In the genomic region with DNA sequence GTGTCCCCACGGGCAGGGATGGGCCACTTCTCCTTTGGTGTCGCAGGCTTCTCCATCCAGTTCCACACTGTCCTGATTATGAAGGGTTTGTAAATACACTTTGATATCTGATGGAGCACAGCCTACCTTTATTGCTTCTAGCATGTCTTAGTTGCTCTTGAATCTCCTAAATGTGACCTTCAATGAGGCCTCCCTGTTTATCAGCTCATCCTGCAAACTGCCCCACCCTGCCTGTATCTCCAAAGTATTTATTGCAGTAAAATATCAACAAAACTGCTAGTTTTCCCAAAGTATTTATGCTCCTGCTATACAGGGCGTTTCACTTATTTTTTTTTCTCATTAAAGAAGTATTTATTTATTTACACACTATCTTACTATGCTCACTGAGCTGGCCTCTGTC, we compare ENCODE assay signal across 23 mouse cellular contexts. TPM values are rescaled to one million over a fixed set of nuclear protein-coding genes. Genes with fewer than 3 reads are reported as not detected.
DNase-seq lines count a peak whose midpoint lies in the region; ATAC-seq and TF ChIP-seq lines count a peak whose summit lies in the region.
"Had no signal": no experiment of that assay in that cellular context is flagged by ENCODE, and none has a peak within 500 bp of the region (broad histone marks: within the 10 kb centered on the region; RNA-seq: fewer than 3 reads in every experiment).

No protein-coding gene starts in this region.

- H3K9ac ChIP-seq in liver, embryonic 12.5 days: no peak overlapping the region
- H3K9ac ChIP-seq in liver, embryonic 14.5 days (replicated peaks): no peak overlapping the region
- no peak overlapping the region for H3K9ac ChIP-seq in liver, embryonic 16.5 days (ENCODE audit: low read depth, low read length)
- H3K9ac ChIP-seq in kidney, embryonic 15.5 days: no peak overlapping the region
- H3K9ac ChIP-seq: embryonic facial prominence, embryonic 13.5 days; embryonic facial prominence, embryonic 15.5 days; forebrain, embryonic 13.5 days; forebrain, embryonic 15.5 days had no signal

- no peaks in the 10 kb centered on the region for H3K9me3 ChIP-seq in liver, embryonic 12.5 days (replicated peaks)
- H3K9me3 ChIP-seq in liver, embryonic 14.5 days (ENCODE audit: control insufficient read depth, low read length): no peaks in the 10 kb centered on the region
- no peaks in the 10 kb centered on the region for H3K9me3 ChIP-seq in liver, embryonic 16.5 days (replicated peaks; ENCODE audit: control insufficient read depth, low read length)
- no peaks in the 10 kb centered on the region for H3K9me3 ChIP-seq in kidney, embryonic 15.5 days (replicated peaks)
- H3K9me3 ChIP-seq: embryonic facial prominence, embryonic 13.5 days; embryonic facial prominence, embryonic 15.5 days; forebrain, embryonic 10.5 days; forebrain, embryonic 13.5 days; forebrain, embryonic 15.5 days had no signal

- peak; percentile 24; the same call in 1 of the 2 replicates for ATAC-seq in liver, embryonic 12.5 days
- ATAC-seq in liver, embryonic 14.5 days (ENCODE audit: insufficient read depth): peak; percentile 15; the same call in 1 of the 2 replicates
- 0 out of 2 replicates have a peak, but pooled peaks have one; percentile 9 for ATAC-seq in liver, embryonic 16.5 days (ENCODE audit: low read depth)
- no peak for ATAC-seq in kidney, embryonic 15.5 days (replicated peaks; ENCODE audit: low FRiP score)
- no peak for ATAC-seq in megakaryocyte-erythroid progenitor cell, adult 5-6 weeks (replicated peaks; ENCODE audit: low FRiP score, low TSS enrichment, poor library complexity, severe bottlenecking)
- ATAC-seq: forebrain, embryonic 13.5 days; forebrain, embryonic 15.5 days had no signal

- no peak for DNase-seq in liver
- no peak for DNase-seq in liver, embryonic 14.5 days (ENCODE audit: low read depth in 3 of 3, low spot score in 3 of 3)
- DNase-seq: adrenal gland, adult 2 months; adrenal gland, postnatal 10 days; adrenal gland, postnatal 25 days; cerebellum, adult 11 months; cerebellum, adult 18-20 months; cerebellum, adult 8-10 months; cerebellum, adult 9-11 months; cerebellum, postnatal 14 days; cerebellum, postnatal 36 days; embryo, embryonic 11 days had no signal

- 54% methylated on average over 3 of the region's 3 CpGs for WGBS in liver, embryonic 12.5 days (ENCODE audit: insufficient replicate concordance)
- WGBS in liver, embryonic 14.5 days (ENCODE audit: insufficient replicate concordance): 48% methylated on average over 3 of the region's 3 CpGs
- whole genome bisulfite sequencing in liver, embryonic 16.5 days (ENCODE audit: insufficient replicate concordance): 49% methylated on average over 3 of the region's 3 CpGs
- 79% methylated on average over 3 of the region's 3 CpGs for WGBS in kidney, embryonic 15.5 days

- no peak for TF ChIP-seq EP300 in liver, embryonic 14.5 days (IDR thresholded peaks at IDR 0.05; ENCODE audit: low read depth)

- no peak overlapping the region for H3K27ac ChIP-seq in liver, embryonic 12.5 days
- H3K27ac ChIP-seq in liver, embryonic 14.5 days: no peak overlapping the region
- H3K27ac ChIP-seq in liver, embryonic 16.5 days (ENCODE audit: low read length): no peak overlapping the region
- H3K27ac ChIP-seq in kidney, embryonic 15.5 days: no peak overlapping the region
- H3K27ac ChIP-seq: embryonic facial prominence, embryonic 13.5 days; embryonic facial prominence, embryonic 15.5 days; forebrain, embryonic 10.5 days; forebrain, embryonic 13.5 days; forebrain, embryonic 15.5 days had no signal

- H3K36me3 ChIP-seq in liver, embryonic 12.5 days: no peaks in the 10 kb centered on the region
- H3K36me3 ChIP-seq in liver, embryonic 14.5 days (replicated peaks; ENCODE audit: control insufficient read depth, insufficient read depth, low read depth): no peaks in the 10 kb centered on the region
- H3K36me3 ChIP-seq in liver, embryonic 16.5 days (ENCODE audit: control insufficient read depth, insufficient read depth): no peaks in the 10 kb centered on the region
- H3K36me3 ChIP-seq in kidney, embryonic 15.5 days: no peaks in the 10 kb centered on the region
- H3K36me3 ChIP-seq: embryonic facial prominence, embryonic 13.5 days; embryonic facial prominence, embryonic 15.5 days; forebrain, embryonic 10.5 days; forebrain, embryonic 15.5 days had no signal

- peaks cover 24% of the 10 kb centered on the region for H3K4me1 ChIP-seq in liver, embryonic 12.5 days
- H3K4me1 ChIP-seq in liver, embryonic 14.5 days (replicated peaks; ENCODE audit: control insufficient read depth in 2 of 2, insufficient read depth in 2 of 2, low read length in 1 of 2): peaks cover 9 to 14% of the 10 kb centered on the region in 2 experiments
- H3K4me1 ChIP-seq in liver, embryonic 16.5 days (ENCODE audit: control insufficient read depth, low read depth, low read length): peaks cover 9% of the 10 kb centered on the region
- H3K4me1 ChIP-seq in kidney, embryonic 15.5 days: no peaks in the 10 kb centered on the region
- H3K4me1 ChIP-seq: embryonic facial prominence, embryonic 15.5 days; forebrain, embryonic 10.5 days had no signal

- no peak overlapping the region for H3K4me3 ChIP-seq in liver, embryonic 12.5 days
- H3K4me3 ChIP-seq in liver, embryonic 14.5 days (ENCODE audit: insufficient read depth in 1 of 2, low read depth in 2 of 2, low read length in 2 of 2): no peak overlapping the region
- no peak overlapping the region for H3K4me3 ChIP-seq in liver, embryonic 16.5 days (ENCODE audit: low read depth, low read length)
- H3K4me3 ChIP-seq in kidney, embryonic 15.5 days (replicated peaks): no peak overlapping the region
- H3K4me3 ChIP-seq: embryonic facial prominence, embryonic 13.5 days; embryonic facial prominence, embryonic 15.5 days; erythroblast, embryonic 14.5 days; forebrain, embryonic 10.5 days; forebrain, embryonic 13.5 days; forebrain, embryonic 15.5 days had no signal

- H3K27me3 ChIP-seq in liver, embryonic 12.5 days (replicated peaks): peaks cover 24% of the 10 kb centered on the region
- H3K27me3 ChIP-seq in liver, embryonic 14.5 days (ENCODE audit: control insufficient read depth, insufficient read depth, low read length): no peaks in the 10 kb centered on the region
- no peaks in the 10 kb centered on the region for H3K27me3 ChIP-seq in liver, embryonic 16.5 days (ENCODE audit: control insufficient read depth, insufficient read depth, low read depth, low read length)
- H3K27me3 ChIP-seq in kidney, embryonic 15.5 days: 0 out of 2 replicates have a peak, but pooled peaks cover 4% of the 10 kb centered on the region
- H3K27me3 ChIP-seq: embryonic facial prominence, embryonic 13.5 days; embryonic facial prominence, embryonic 15.5 days; forebrain, embryonic 13.5 days; forebrain, embryonic 15.5 days had no signal

- no peak for TF ChIP-seq CTCF in liver, embryonic 14.5 days (IDR thresholded peaks at IDR 0.05; ENCODE audit: low read depth)

- H3K4me2 ChIP-seq in liver, embryonic 12.5 days: peak overlapping the region; percentile 24
- H3K4me2 ChIP-seq in liver, embryonic 14.5 days (ENCODE audit: low read depth): peak overlapping the region; percentile 29
- no peak overlapping the region for H3K4me2 ChIP-seq in liver, embryonic 16.5 days (ENCODE audit: low read depth, low read length)
- no peak overlapping the region for H3K4me2 ChIP-seq in kidney, embryonic 15.5 days
- H3K4me2 ChIP-seq: embryonic facial prominence, embryonic 13.5 days; embryonic facial prominence, embryonic 15.5 days; forebrain, embryonic 13.5 days; forebrain, embryonic 15.5 days had no signal

RNA-seq across cellular contexts. Expression of a gene that starts 10.4 kb away (rescaled TPM):
- polyA plus RNA-seq in liver, embryonic 12.5 days (2016; fragmentation: Nextera tagmentation; extraction: Ambion mirVana): 77.1 and 78.4 TPM in 2 replicates
- polyA plus RNA-seq in liver, embryonic 14.5 days (2012; rRNA removed): 17.7 and 22.7 TPM in 2 replicates
- 72.6 and 80.2 TPM in 2 replicates for polyA plus RNA-seq in liver, embryonic 14.5 days (2014; fragmentation: Nextera tagmentation; extraction: Ambion mirVana)
- polyA plus RNA-seq in liver, embryonic 16.5 days (2015; fragmentation: Nextera tagmentation; extraction: Ambion mirVana): 90.6 and 92.1 TPM in 2 replicates
- polyA plus RNA-seq in kidney, embryonic 15.5 days (2015; fragmentation: Nextera tagmentation; extraction: Ambion mirVana): 174 and 196 TPM in 2 replicates
- 22.9 and 26.7 TPM in 2 replicates for total RNA-seq in megakaryocyte-erythroid progenitor cell, adult 5-6 weeks (2014; fragmentation: Nextera tagmentation)
- 42.8 and 51.0 TPM in 2 replicates for total RNA-seq in megakaryocyte-erythroid progenitor cell, adult 5-6 weeks (2017)

RNA-seq across cellular contexts. Expression of a gene that starts 59.4 kb away (rescaled TPM):
- polyA plus RNA-seq in liver, embryonic 12.5 days (2016; fragmentation: Nextera tagmentation; extraction: Ambion mirVana): 0.07 TPM in 1 of 2 replicates, not detected in the other
- polyA plus RNA-seq in liver, embryonic 14.5 days (2012; rRNA removed): 0.02 TPM in 2 replicates
- 0.04 TPM in 1 of 2 replicates, not detected in the other for polyA plus RNA-seq in liver, embryonic 14.5 days (2014; fragmentation: Nextera tagmentation; extraction: Ambion mirVana)
- 0.08 and 0.19 TPM in 2 replicates for polyA plus RNA-seq in liver, embryonic 16.5 days (2015; fragmentation: Nextera tagmentation; extraction: Ambion mirVana)
- 1.1 TPM in 2 replicates for polyA plus RNA-seq in kidney, embryonic 15.5 days (2015; fragmentation: Nextera tagmentation; extraction: Ambion mirVana)
- total RNA-seq in megakaryocyte-erythroid progenitor cell, adult 5-6 weeks (2014; fragmentation: Nextera tagmentation): not detected in 2 replicates
- total RNA-seq in megakaryocyte-erythroid progenitor cell, adult 5-6 weeks (2017): not detected in 2 replicates
- total RNA-seq: common myeloid progenitor, adult 5-6 weeks had no signal
- polyA plus RNA-seq: erythroblast, embryonic 14.5 days had no signal

Comparison
In these comparisons a context has a peak if more than half of its experiments do, and no peak if none do; other contexts are left out.
1. H3K4me2 ChIP-seq: peak in liver, embryonic 12.5 days (single experiment) and liver, embryonic 14.5 days (single experiment); none in liver, embryonic 16.5 days (single experiment) and kidney, embryonic 15.5 days (single experiment).
2. ATAC-seq: peak in liver, embryonic 12.5 days (single experiment), liver, embryonic 14.5 days (single experiment) and liver, embryonic 16.5 days (single experiment); none in kidney, embryonic 15.5 days (single experiment) and megakaryocyte-erythroid progenitor cell, adult 5-6 weeks (single experiment).